Mouse (Mus musculus) spleen, adult 2 months (tissue): ENCODE data around the gene Hist1h2bm.

Experiments used
- CTCF ChIP-seq: fragments of 200-500 bp; IDR thresholded peaks from 2 replicates; pipeline ENCODE4 v1.5.1; 2011; ENCODE audit warnings: mild to moderate bottlenecking, inconsistent platforms; ENCODE audit not compliant: insufficient read depth, insufficient read length, insufficient replicate concordance; ENCODE audit errors: extremely low read depth
- POLR2A ChIP-seq: fragments of 200-500 bp; IDR thresholded peaks from 2 replicates; pipeline ENCODE4 v1.6.1; 2011; ENCODE audit warnings: low read depth, low read length, inconsistent platforms

DNA sequence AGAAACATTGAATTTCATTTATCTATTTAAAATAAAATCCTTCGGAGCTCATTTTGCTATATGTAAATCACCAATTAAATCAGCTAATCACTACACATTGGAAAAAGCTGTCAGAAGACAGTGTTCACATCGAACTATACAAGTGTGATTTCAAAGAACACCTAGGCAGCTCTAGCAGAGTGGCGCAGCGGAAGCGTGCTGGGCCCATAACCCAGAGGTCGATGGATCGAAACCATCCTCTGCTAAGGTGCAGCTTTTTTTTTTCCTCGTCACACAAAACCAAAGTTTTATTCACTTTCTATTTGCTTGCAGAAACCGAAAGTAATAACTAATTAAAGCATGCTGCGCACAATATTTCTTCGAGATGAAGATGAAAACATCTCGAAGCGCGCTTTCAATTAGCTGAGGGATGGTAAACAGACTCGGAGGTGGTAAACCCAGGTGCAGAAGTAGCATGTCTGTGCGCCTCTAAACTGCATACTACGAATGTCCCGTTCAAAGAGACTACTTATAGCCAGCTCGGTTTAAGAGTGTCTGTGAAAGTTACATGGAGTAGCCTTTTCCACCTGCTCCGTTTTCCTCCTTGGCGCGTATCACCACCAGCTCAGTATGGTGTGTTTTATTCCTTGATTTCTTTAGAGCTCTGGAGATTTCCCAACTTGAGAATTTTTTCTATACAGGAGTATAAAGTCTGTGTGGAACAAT, 10.9 kb upstream of the Hist1h2bm start:
- no peak for TF ChIP-seq POLR2A
- no peak for TF ChIP-seq CTCF
